Mouse (Mus musculus) megakaryocyte, embryonic 14.5 days (primary cell): ENCODE measurements at regions not wholly inside any gene's neighbourhood (a gene's known extent, or its start where the extent isn't known, plus 50 kb on each side); places are given as distances from the start of the nearest gene placed in this dataset.

ENCODE experiments used
- H3K27me3 ChIP-seq: replicated peaks from 2 replicates; pipeline ENCODE3; 2012; ENCODE audit warnings: inconsistent platforms
- H3K36me3 ChIP-seq: replicated peaks from 2 replicates; pipeline ENCODE3; 2012; ENCODE audit warnings: low read length, inconsistent platforms, mixed read lengths
- H3K4me1 ChIP-seq: 2 replicates; pipeline ENCODE4 v1.6.1; 2012; ENCODE audit warnings: inconsistent platforms
- H3K4me3 ChIP-seq: replicated peaks from 2 replicates; pipeline ENCODE3; 2012; ENCODE audit warnings: moderate library complexity, mild to moderate bottlenecking, inconsistent platforms
- H3K9me3 ChIP-seq: 2 replicates; pipeline ENCODE4 v1.6.1; 2012; ENCODE audit warnings: inconsistent platforms
- FLI1 ChIP-seq: IDR thresholded peaks from 2 replicates; pipeline ENCODE4 v1.6.1; 2012; ENCODE audit warnings: low read length, inconsistent platforms, mixed read lengths
- GATA1 ChIP-seq: IDR thresholded peaks from 3 replicates; pipeline ENCODE4 v1.6.1; 2012; ENCODE audit warnings: mixed read lengths, low read length, inconsistent platforms, borderline replicate concordance

DNA sequence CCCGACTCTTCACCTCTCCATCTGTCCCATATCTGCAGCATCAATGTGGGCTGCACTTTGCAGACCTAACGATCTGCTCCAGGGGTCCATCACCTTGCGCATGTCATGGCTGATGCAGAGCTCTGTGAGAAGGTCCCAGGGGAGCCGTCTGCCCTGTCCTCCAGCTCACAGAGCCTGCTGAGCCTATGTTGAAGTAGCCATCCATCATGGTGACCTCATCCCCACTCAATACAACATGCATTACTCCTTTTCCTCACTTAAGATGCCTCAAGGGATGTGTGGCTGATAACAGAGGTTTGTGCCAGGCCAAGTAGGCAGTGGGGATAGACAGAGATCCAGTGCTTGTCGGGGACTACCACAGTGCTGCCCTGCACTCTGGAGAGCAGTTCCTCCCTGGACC lies 107.4 kb downstream of the Ndufa10 start:
- Histone ChIP-seq H3K9me3 (0 out of 2 replicates have a peak, but pooled peaks cover 6% of the 10 kb centered on the region), H3K36me3 (no peaks in the 10 kb centered on the region), H3K4me3 (no peak overlapping the region), H3K27me3 (peaks cover 33% of the 10 kb centered on the region), H3K4me1 (peaks cover 2% of the 10 kb centered on the region; the same call in 1 of the 2 replicates)
- TF ChIP-seq GATA1 = no peak
- no peak for TF ChIP-seq FLI1

DNA sequence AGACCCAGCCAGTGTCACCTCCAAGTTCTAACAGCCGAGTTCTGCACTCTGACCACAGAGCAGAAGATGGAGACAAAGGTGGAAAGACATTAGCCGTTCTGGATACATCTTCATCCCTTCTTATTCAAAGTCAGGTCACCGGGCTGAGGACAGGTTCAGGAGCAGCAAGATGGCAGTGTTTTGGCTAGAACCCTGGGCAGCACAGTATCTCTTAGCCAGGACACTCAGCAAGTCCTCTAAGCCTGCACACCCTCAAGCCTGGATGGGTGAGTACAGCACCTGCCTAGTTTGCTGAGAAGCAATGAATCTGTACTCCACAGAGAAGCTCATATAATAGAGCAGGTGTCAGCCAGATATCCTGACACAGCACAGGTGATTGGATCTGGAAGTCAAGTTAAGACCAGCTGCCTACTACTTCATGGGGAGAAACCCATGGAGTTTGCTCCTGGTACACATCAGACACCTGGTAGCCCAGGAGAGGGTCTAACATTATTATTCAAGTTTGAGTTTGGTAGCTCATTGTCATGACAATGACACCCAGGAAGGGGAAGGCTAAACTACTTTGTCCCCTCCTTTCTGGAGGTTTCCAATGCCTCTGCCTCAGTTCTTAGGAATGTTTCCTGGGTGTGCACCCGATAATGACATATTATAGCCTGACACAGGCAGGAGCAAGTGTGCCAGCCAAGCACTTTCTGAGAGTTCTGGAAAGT lies 108.1 kb downstream of the Ndufa10 start:
- Histone ChIP-seq H3K9me3 (0 out of 2 replicates have a peak, but pooled peaks cover 6% of the 10 kb centered on the region), H3K4me3 (no peak overlapping the region), H3K4me1 (no peaks in the 10 kb centered on the region; the same call in 1 of the 2 replicates), H3K27me3 (peaks cover 32% of the 10 kb centered on the region), H3K36me3 (no peaks in the 10 kb centered on the region)
- no peak for TF ChIP-seq FLI1
- no peak for TF ChIP-seq GATA1

DNA sequence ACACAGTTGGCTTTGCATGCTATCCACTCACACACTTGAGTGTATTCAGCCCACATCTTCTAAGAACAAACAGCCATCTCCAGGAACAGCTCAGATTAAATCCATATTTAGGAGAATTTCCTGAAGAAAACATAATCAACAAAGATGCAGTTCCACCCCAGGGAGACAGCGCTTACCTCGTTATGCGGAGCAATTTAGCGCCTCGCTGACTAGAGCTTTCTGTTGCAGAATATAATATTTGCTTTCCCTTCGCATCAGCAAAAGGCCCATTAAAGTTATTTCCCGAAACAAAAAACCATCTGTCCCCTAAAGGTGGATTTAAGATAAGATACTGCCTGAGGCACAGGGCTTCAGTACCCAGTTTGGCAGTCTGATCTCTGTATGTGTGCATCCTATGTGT lies 112.0 kb downstream of the Ndufa10 start:
- Histone ChIP-seq H3K4me3 (no peak overlapping the region), H3K4me1 (peaks cover 9% of the 10 kb centered on the region), H3K9me3 (0 out of 2 replicates have a peak, but pooled peaks cover 2% of the 10 kb centered on the region), H3K27me3 (peaks cover 46% of the 10 kb centered on the region), H3K36me3 (no peaks in the 10 kb centered on the region)
- TF ChIP-seq GATA1 (no peak), FLI1 (no peak)

DNA sequence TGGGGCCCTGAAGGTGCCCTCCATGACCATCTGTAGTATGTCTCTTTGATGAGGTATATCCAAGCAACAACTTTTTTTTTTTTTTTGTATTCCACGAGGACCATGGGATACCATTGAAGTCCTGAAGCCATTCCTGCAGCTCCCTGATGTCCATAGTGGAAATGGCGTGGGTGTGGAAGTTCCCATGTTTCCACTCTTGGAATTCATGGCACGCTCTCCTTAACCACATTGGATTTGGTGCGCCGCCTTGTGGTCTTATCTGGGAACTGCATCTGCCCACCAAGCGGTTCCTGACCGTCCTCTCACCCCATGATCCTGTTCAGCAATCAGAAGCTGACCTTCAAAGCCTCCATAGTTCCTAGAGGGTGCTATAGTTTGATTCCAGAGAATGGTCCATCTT lies 113.4 kb downstream of the Ndufa10 start:
- Histone ChIP-seq H3K27me3 (peaks cover 45% of the 10 kb centered on the region), H3K36me3 (no peaks in the 10 kb centered on the region), H3K4me3 (no peak overlapping the region), H3K4me1 (peaks cover 9% of the 10 kb centered on the region), H3K9me3 (no peaks in the 10 kb centered on the region)
- no peak for TF ChIP-seq FLI1
- TF ChIP-seq GATA1 = no peak

DNA sequence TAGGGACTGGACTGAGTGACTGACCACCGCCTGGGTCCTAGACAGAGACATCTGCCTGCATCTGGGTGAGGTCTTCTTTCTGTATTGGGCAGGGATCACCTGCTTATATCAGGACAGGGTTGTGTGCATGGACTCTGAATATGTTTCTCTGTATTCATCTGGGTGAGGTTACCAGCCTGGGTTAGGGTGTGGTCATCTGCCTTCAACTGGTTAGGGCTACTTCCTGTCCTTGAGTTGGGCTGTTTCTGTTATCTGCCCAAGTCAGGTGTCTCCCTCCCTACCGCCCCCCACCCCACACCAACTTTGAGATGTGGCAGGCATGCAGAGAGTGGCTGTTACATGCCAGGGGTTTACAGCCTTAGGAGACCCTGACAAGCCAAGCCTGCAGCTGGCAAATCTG lies 114.2 kb downstream of the Ndufa10 start:
- H3K9me3 ChIP-seq = no peaks in the 10 kb centered on the region
- no peak for TF ChIP-seq GATA1
- TF ChIP-seq FLI1 = no peak
- peaks cover 9% of the 10 kb centered on the region for H3K4me1 ChIP-seq

DNA sequence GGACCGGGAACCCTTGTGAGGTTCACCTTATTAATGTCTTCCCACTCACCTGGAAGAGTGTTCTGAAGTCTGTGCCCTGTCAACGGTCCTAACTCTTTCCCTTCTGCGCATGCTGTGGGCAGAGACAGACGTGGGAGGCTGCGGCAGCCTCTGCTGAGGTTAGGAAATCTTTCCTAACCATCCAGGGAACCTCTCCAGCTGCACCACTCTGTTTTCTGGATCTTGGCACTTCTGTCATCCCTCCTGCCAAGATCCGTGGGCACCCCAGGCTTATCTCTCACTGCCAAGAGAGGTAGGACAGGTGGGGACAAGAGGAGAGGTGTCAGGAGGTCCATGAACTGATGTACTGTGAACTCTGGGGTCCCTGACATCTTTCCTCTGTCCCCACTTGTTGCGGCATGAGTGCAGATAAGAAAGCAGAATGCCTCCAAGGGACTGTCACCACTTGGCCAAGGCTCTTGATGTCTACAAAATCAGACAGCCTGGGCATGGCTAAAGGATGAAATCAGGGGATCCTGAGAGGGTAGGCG lies 114.8 kb downstream of the Ndufa10 start:
- Histone ChIP-seq H3K4me1 (peaks cover 9% of the 10 kb centered on the region), H3K9me3 (no peaks in the 10 kb centered on the region), H3K27me3 (peaks cover 39% of the 10 kb centered on the region), H3K36me3 (no peaks in the 10 kb centered on the region), H3K4me3 (no peak overlapping the region)
- no peak for TF ChIP-seq GATA1
- TF ChIP-seq FLI1 = no peak

More for the DNA sequence above, 114.2 kb downstream of the Ndufa10 start:
- Histone ChIP-seq H3K27me3 (peaks cover 43% of the 10 kb centered on the region), H3K36me3 (no peaks in the 10 kb centered on the region), H3K4me3 (no peak overlapping the region)

DNA sequence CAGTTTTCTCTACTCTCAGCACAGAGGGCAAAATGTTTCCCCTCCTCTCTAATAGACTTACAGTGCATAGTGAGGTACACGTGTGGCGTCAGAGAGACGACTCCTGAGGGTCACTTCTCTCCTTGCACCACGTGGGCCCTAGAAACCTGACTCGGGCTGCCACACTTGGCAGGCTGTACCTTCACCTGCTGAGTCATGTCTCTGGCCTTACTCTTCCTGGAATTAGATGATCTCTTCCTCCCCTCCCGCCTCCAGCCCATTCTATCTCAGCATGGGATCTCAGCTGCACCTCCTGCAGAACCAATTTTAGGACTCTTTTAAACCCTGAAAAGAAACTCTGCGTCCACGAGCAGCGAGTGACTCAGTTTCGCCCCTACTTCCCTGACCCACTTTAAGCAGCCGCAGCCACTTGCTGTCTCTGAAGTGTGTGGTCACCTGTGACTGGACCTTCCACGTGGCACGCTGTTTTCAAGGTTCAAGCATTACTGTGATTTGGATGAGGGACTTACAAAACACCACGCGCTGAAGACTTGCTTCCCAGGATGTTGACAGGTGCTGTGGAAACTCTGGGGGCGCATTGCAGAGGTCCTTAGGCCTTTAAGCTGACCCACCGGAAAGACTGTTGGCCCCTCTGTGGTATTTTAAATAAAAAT lies 125.2 kb downstream of the Ndufa10 start:
- H3K4me1 ChIP-seq = peaks cover 5% of the 10 kb centered on the region; the same call in 1 of the 2 replicates
- TF ChIP-seq FLI1 (no peak), GATA1 (no peak)
- H3K9me3 ChIP-seq = peaks cover 14% of the 10 kb centered on the region
- H3K4me3 ChIP-seq = no peak overlapping the region
- H3K36me3 ChIP-seq = no peaks in the 10 kb centered on the region
- H3K27me3 ChIP-seq = peaks cover 16% of the 10 kb centered on the region

DNA sequence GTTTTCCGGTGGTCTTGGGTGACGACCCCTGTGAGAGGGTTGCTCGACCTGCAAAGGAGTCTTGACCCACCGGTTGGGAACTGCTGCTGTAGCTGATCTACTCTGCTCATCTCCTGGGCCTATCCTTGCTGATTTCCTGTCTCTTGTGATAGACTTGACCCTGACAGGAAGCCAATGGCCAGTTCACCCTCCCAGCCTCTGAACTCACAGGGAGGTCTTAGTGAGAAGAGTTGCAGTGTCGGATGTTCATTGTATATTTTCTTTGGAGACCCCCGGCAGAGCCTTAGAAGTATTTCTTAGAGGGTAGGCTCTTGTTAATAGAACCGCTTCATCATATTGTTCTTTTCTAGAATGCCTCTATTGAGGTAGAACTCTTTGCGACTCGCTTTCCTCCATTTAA lies 126.0 kb downstream of the Ndufa10 start:
- no peaks in the 10 kb centered on the region for H3K36me3 ChIP-seq
- H3K9me3 ChIP-seq = peaks cover 17% of the 10 kb centered on the region
- no peak overlapping the region for H3K4me3 ChIP-seq
- peaks cover 19% of the 10 kb centered on the region for H3K27me3 ChIP-seq
- TF ChIP-seq GATA1 (no peak), FLI1 (no peak)
- H3K4me1 ChIP-seq = peaks cover 5% of the 10 kb centered on the region; the same call in 1 of the 2 replicates

DNA sequence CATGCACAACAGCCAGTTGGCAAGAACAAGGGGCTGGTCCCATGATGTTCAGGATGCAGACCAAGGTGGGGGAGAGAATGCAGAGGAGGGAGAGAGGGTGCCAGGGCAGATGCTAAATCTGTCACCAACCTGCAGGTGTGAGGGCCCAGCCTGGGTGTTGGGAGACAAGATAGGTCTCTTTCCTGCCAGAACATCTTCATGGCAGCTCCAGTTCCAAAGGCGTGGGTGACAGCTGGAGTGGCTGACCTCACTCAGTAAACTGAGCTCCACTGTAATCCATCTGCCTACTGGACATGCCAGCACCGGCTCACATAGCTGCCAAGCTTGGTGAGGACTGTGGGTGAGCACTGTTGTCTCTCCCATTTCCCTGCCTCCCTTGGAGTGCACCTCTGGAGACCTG lies 129.9 kb downstream of the Ndufa10 start:
- Histone ChIP-seq H3K27me3 (peaks cover 19% of the 10 kb centered on the region), H3K9me3 (peaks cover 20% of the 10 kb centered on the region), H3K4me1 (peaks cover 5% of the 10 kb centered on the region; the same call in 1 of the 2 replicates), H3K4me3 (no peak overlapping the region), H3K36me3 (no peaks in the 10 kb centered on the region)
- TF ChIP-seq FLI1 = no peak

DNA sequence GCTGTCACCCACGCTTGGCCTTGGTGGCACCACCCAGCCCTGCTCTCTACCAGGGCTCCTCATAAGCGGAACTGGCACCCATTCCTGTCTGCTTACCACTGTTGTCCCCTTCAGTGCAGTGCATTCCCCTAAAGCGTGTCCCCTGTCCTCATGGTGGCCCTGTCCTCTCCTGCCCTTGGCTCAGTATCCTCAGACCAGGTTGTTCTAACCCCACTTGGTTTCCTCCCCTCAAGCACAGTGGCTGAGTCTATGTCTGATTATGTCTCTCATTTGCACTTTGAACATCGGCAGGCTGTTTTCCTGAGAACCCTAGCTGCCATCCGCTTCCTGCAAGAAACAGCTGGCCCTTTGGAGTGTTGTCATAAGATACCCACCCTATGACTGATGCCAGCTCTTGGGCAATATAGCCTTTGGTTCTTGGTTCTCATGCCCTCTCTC lies 130.5 kb downstream of the Ndufa10 start:
- H3K9me3 ChIP-seq = peaks cover 26% of the 10 kb centered on the region
- no peaks in the 10 kb centered on the region for H3K4me1 ChIP-seq
- no peaks in the 10 kb centered on the region for H3K36me3 ChIP-seq
- peaks cover 19% of the 10 kb centered on the region for H3K27me3 ChIP-seq
- H3K4me3 ChIP-seq = peak overlapping the region; percentile 7
- no peak for TF ChIP-seq FLI1
- TF ChIP-seq GATA1 = no peak
